Mouse (Mus musculus): ENCODE results near the gene Tmed5.

GRCm38 (mm10) chr5:108120221-108120900 lies 12.1 kb downstream of the Tmed5 start:
- TF ChIP-seq CTCF (conservative IDR thresholded peaks at IDR 0.05; ENCODE audit: low read length) (no peak), POU5F1 (IDR thresholded peaks at IDR 0.05; ENCODE audit: borderline replicate concordance, low read length) (no peak), NANOG (IDR thresholded peaks at IDR 0.05; ENCODE audit: borderline replicate concordance, low read length) (no peak)
